Mouse (Mus musculus) hematopoietic multipotent progenitor cell, adult 10-12 weeks (in vitro differentiated cells): ENCODE results near the gene Olfr620. TPM values are rescaled to one million over a fixed set of nuclear protein-coding genes. Genes with fewer than 3 reads are reported as not detected.

ENCODE experiments used
- polyA plus RNA-seq: library from polyadenylated mRNA; stranded (reverse); fragments of >175 nt; gene quantifications from 2 replicates; pipeline ENCODE4 v1.2.3, GENCODE M21; 2012; ENCODE audit warnings: low replicate concordance

The Olfr620 gene
- polyA plus RNA-seq, result not detected in 2 replicates

GRCm38 (mm10) chr7:103612434-103612833 is at the start of gene Olfr620:
Olfr620 (minus strand) TSS chr7:103612534.

DNA sequence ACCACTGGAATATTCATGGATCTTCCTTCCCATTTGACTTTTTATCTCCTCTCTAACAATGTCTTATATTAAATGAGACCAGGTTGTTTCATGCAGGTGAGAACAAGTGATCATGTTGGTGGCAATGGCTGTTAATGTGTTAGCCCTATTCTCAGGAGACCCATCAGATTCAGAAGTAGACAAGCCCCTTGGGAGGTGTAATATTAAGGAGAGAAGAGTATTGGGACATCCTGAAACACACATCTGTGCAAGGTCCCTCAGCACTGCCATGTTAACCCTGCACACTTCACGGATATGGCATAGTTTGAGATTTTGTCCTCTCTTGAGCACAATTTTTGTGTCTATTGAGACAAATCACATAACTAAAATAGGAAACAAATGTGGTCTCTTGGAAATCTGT is 30.3 kb upstream of the Olfr620 start, which contains the start of gene Olfr622:
Gene Olfr622 (minus strand): TSS at position 101 of the 400 bp plus-strand sequence.

DNA sequence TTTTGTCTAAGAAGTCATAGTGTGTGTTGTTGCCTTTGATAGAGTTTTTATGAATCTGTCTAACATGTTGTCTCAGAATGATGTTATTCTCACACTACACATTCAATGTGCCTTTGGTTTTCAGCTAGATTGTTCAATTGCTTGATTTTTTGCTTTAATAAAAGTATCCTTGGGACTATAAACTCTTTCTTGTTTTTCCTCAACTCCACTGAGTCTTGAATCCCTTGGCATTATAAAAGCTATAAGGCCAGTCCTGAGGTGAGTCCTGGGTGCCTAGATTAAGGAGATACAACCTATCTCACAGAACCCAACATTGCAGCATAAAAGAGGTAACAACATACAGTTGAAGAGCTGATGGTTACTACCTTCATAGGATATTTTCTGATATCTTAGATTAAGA is 12.1 kb downstream of the Olfr620 start, which contains the start of gene Olfr619:
Gene Olfr619 (plus strand): TSS at position 301 of the 400 bp plus-strand sequence.

GRCm38 (mm10) chr7:103589803-103590202 is 22.5 kb downstream of the Olfr620 start, which contains the start of gene Olfr618:
Olfr618 (plus strand) TSS chr7:103590103.

GRCm38 (mm10) chr7:103572761-103573160 is 39.6 kb downstream of the Olfr620 start, which contains the start of gene Olfr617:
Olfr617 (plus strand) TSS chr7:103573061.

GRCm38 (mm10) chr7:103569043-103569442 is 43.3 kb downstream of the Olfr620 start, which contains the start of gene Olfr616:
Olfr616 (minus strand) TSS chr7:103569143.

DNA sequence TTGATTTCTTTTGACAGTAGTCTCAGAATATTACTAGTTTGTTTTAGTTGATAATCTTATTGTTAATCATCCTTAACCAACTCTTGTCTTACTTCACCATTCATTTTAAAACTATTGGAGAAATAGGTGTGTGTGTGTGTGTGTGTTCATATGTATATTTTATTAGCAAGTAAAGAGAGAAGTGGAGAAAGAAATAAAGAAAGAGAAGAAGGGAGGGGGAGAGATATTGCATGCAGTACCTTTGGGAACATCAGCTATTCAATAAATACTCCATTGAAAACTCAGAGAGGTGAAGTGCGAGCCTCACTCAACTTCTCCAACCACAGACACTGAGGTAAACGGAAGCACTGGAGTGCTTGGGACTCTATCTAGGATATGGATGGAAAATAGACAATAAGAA is 56.6 kb downstream of the Olfr620 start, which contains the start of gene Olfr615:
Gene Olfr615 (plus strand): TSS at position 301 of the 400 bp plus-strand sequence.

Other genes with a start within 250 kb of the Olfr620 start
- not detected in 2 replicates for gene Olfr601, start 249.9 kb downstream of the Olfr620 start, polyA plus RNA-seq
- not detected in 2 replicates for gene Olfr603, start 226.4 kb downstream of the Olfr620 start, polyA plus RNA-seq
- not detected in 2 replicates for gene Usp17lc, start 197.5 kb downstream of the Olfr620 start, polyA plus RNA-seq
- gene Olfr605, start 167.1 kb downstream of the Olfr620 start, polyA plus RNA-seq, result not detected in 2 replicates
- gene Olfr606, start 163.5 kb downstream of the Olfr620 start, polyA plus RNA-seq, result not detected in 2 replicates
- gene Olfr607, start 148.4 kb downstream of the Olfr620 start, polyA plus RNA-seq, result not detected in 2 replicates
- not detected in 2 replicates for gene Olfr608, start 142.7 kb downstream of the Olfr620 start, polyA plus RNA-seq
- not detected in 2 replicates for gene Olfr609, start 114.5 kb downstream of the Olfr620 start, polyA plus RNA-seq
- not detected in 2 replicates for gene Olfr610, start 100.4 kb downstream of the Olfr620 start, polyA plus RNA-seq
- gene Olfr611, start 91.7 kb downstream of the Olfr620 start, polyA plus RNA-seq, result not detected in 2 replicates
- gene Olfr612, start 69.8 kb downstream of the Olfr620 start, polyA plus RNA-seq, result not detected in 2 replicates
- not detected in 2 replicates for gene Olfr613, start 64.5 kb downstream of the Olfr620 start, polyA plus RNA-seq
- not detected in 2 replicates for gene Olfr615, start 56.5 kb downstream of the Olfr620 start, polyA plus RNA-seq
- gene Olfr616, start 43.4 kb downstream of the Olfr620 start, polyA plus RNA-seq, result not detected in 2 replicates
- not detected in 2 replicates for gene Olfr617, start 39.5 kb downstream of the Olfr620 start, polyA plus RNA-seq
- 0.15 TPM in 1 of 2 replicates, not detected in the other for gene Olfr618, start 22.4 kb downstream of the Olfr620 start, polyA plus RNA-seq
- gene Olfr619, start 12.0 kb downstream of the Olfr620 start, polyA plus RNA-seq, result not detected in 2 replicates
- gene Olfr622, start 30.2 kb upstream of the Olfr620 start, polyA plus RNA-seq, result not detected in 2 replicates
- not detected in 2 replicates for gene Olfr623, start 51.2 kb upstream of the Olfr620 start, polyA plus RNA-seq
- not detected in 2 replicates for gene Olfr624, start 58.7 kb upstream of the Olfr620 start, polyA plus RNA-seq
- gene Olfr625-ps1, start 70.2 kb upstream of the Olfr620 start, polyA plus RNA-seq, result not detected in 2 replicates
- gene Olfr243, start 102.1 kb upstream of the Olfr620 start, polyA plus RNA-seq, result not detected in 2 replicates
- not detected in 2 replicates for gene Olfr628, start 117.8 kb upstream of the Olfr620 start, polyA plus RNA-seq
- gene Olfr629, start 132.4 kb upstream of the Olfr620 start, polyA plus RNA-seq, result not detected in 2 replicates
- not detected in 2 replicates for gene Olfr630, start 144.8 kb upstream of the Olfr620 start, polyA plus RNA-seq
- gene Olfr69, start 159.1 kb upstream of the Olfr620 start, polyA plus RNA-seq, result not detected in 2 replicates
- gene Olfr68, start 167.2 kb upstream of the Olfr620 start, polyA plus RNA-seq, result not detected in 2 replicates
- not detected in 2 replicates for gene Olfr67, start 179.3 kb upstream of the Olfr620 start, polyA plus RNA-seq
- 80.8 and 4,115 TPM in 2 replicates for gene Hbb-bt, start 201.5 kb upstream of the Olfr620 start, polyA plus RNA-seq
- 6,525 and 69,736 TPM in 2 replicates for gene Hbb-bs, start 215.6 kb upstream of the Olfr620 start, polyA plus RNA-seq
- not detected in 2 replicates for gene Hbb-bh2, start 228.0 kb upstream of the Olfr620 start, polyA plus RNA-seq
- gene Hbb-bh1, start 230.6 kb upstream of the Olfr620 start, polyA plus RNA-seq, result not detected in 2 replicates
- gene Hbb-y, start 240.7 kb upstream of the Olfr620 start, polyA plus RNA-seq, result not detected in 2 replicates